Mouse (Mus musculus) lung, embryonic 16.5 days (tissue): ENCODE measurements around the gene Platr17. TPM values are rescaled to one million over a fixed set of nuclear protein-coding genes. Genes with fewer than 3 reads are reported as not detected.
"Not testable (repeated sequence)": the region's sequence is repeated elsewhere in the genome, so short reads cannot be mapped to it uniquely, and the experiment has no call there.

Source experiments
- ATAC-seq: fragments of 200-750 bp; cut with Nextera tagmentation; 2 replicates; pipeline ENCODE4 v1.8.0; 2017; ENCODE audit warnings: low read depth, mild to moderate bottlenecking, moderate library complexity
- H3K27ac ChIP-seq: fragments of 300-500 bp; sonication (generic); 2 replicates; pipeline ENCODE4 v1.5.1; 2014; ENCODE audit warnings: mild to moderate bottlenecking, control low read depth, low read length
- H3K27me3 ChIP-seq: fragments of 300-500 bp; sonication (generic); 2 replicates; pipeline ENCODE4 v1.6.1; 2014; ENCODE audit warnings: low read depth, low read length, mixed read lengths; ENCODE audit not compliant: control insufficient read depth, insufficient read depth
- H3K36me3 ChIP-seq: fragments of 300-500 bp; sonication (generic); 2 replicates; pipeline ENCODE4 v1.6.1; 2014; ENCODE audit warnings: low read length; ENCODE audit not compliant: control insufficient read depth, insufficient read depth
- H3K4me1 ChIP-seq: fragments of 300-500 bp; sonication (generic); replicated peaks from 2 replicates; pipeline ENCODE4 v1.6.1; 2014; ENCODE audit warnings: low read length, mixed read lengths; ENCODE audit not compliant: control insufficient read depth, insufficient read depth
- H3K4me2 ChIP-seq: fragments of 300-500 bp; sonication (generic); 2 replicates; pipeline ENCODE4 v1.6.1; 2014; ENCODE audit warnings: low read depth, low read length, control low read depth
- H3K4me3 ChIP-seq: fragments of 300-500 bp; sonication (generic); 2 replicates; pipeline ENCODE4 v1.5.1; 2014; ENCODE audit warnings: mild to moderate bottlenecking, low read length, control low read depth
- H3K9ac ChIP-seq: fragments of 300-500 bp; sonication (generic); 2 replicates; pipeline ENCODE4 v1.6.1; 2014; ENCODE audit warnings: low read length, control low read depth
- H3K9me3 ChIP-seq: fragments of 300-500 bp; sonication (generic); 2 replicates; pipeline ENCODE4 v1.6.1; 2016; ENCODE audit warnings: low read length; ENCODE audit not compliant: control insufficient read depth
- WGBS: fragments of 180-500 bp; shearing (Covaris S2); extraction: QIAGEN DNeasy Blood & Tissue Kit; methylation state at CpG from one replicate; pipeline ENCODE4 v1.1.7; 2014; 5-methylcytosine and 5-hydroxymethylcytosine counted together
- polyA plus RNA-seq: library from polyadenylated mRNA; unstranded; fragments of >200 nt; fragmentation: Nextera tagmentation; extraction: Ambion mirVana; gene quantifications from 2 replicates; pipeline ENCODE4 v1.2.1, GENCODE M21; 2015

The Platr17 gene
- polyA plus RNA-seq, 1 experiment from 2014 or later = 0.26 TPM

DNA sequence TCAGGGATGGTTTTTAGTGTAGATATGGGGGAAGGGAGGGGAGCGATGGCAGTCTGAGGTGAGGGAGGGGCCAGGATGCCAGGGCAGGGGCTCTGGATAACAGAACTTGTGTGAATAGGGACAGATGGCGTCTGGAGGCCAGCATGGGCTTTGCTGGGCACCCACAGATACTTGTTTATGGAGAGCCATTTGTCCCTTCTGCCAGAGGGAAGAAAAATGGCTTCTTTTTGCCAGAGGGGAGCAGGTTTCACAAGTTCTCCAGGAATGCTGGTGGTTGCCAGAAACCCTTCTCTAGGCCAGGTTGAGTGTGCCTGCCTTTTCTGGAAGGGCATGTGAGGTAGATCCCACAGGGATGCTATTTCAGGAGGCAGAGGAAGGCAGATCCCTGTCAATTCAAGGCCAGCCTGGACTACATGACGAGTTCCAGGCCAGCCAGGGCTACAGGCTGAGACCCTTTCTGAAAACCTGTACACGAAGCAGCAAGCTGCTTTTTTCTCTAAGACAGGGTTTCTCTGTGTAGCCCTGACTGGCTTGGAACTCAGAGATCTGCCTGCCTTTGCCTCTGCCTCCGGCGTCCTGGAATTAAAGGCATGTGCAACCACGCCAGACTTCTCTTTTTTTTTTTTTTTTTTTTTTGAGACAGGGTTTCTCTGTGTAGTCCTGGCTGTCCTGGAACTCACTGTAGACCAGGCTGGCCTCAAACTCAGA lies 4.5 kb upstream of the Platr17 start:
- Histone ChIP-seq H3K9me3 (no peaks in the 10 kb centered on the region), H3K4me2 (no peak overlapping the region), H3K27me3 (no peaks in the 10 kb centered on the region), H3K4me1 (no peaks in the 10 kb centered on the region), H3K36me3 (no peaks in the 10 kb centered on the region), H3K9ac (no peak overlapping the region), H3K27ac (no peak overlapping the region), H3K4me3 (no peak overlapping the region)
- ATAC-seq = no peak
- WGBS = 59% methylated on average over 7 of the region's 7 CpGs

GRCm38 (mm10) chr17:33900989-33901314 lies 4.0 kb upstream of the Platr17 start:
- Histone ChIP-seq H3K4me2 (no peak overlapping the region), H3K9me3 (no peaks in the 10 kb centered on the region), H3K4me3 (no peak overlapping the region), H3K9ac (no peak overlapping the region), H3K4me1 (no peaks in the 10 kb centered on the region), H3K36me3 (no peaks in the 10 kb centered on the region), H3K27ac (no peak overlapping the region), H3K27me3 (no peaks in the 10 kb centered on the region)
- WGBS = 70% methylated on average over 4 of the region's 4 CpGs
- ATAC-seq = no peak

- H3K9me3 ChIP-seq = no peaks in the 10 kb centered on the region
- no peaks in the 10 kb centered on the region for H3K36me3 ChIP-seq
- ATAC-seq = no peak
- H3K27me3 ChIP-seq = no peaks in the 10 kb centered on the region
- H3K4me2 ChIP-seq = no peak overlapping the region
- H3K27ac ChIP-seq = no peak overlapping the region
- H3K4me3 ChIP-seq = no peak overlapping the region
- WGBS = 63% methylated on average over 4 of the region's 4 CpGs
- no peak overlapping the region for H3K9ac ChIP-seq
- H3K4me1 ChIP-seq = no peaks in the 10 kb centered on the region
Observed at GRCm38 (mm10) chr17:33901653-33902052, 3.3 kb upstream of the Platr17 start.

DNA sequence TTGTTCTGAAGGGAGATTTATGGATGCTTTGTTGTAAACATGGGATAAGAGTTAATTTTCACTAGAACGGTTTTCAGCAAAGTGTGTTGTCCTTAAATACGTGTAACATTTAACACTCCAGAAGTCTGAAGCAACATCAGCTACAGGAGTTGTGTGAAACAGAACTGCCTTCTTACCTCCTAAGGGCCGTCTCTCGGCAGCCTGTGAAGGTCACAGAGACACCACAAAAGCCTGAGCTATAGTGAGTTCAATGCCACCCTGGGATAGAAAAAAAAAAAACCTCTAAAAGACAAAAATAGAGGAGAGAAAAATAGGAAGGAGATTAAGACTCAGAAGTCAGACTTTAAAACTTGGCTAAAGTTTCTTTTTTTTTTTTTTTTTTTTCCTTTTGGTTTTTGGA lies 2.9 kb upstream of the Platr17 start:
- Histone ChIP-seq H3K27me3 (no peaks in the 10 kb centered on the region), H3K36me3 (no peaks in the 10 kb centered on the region), H3K4me3 (no peak overlapping the region), H3K9me3 (no peaks in the 10 kb centered on the region), H3K27ac (no peak overlapping the region), H3K4me1 (no peaks in the 10 kb centered on the region), H3K4me2 (no peak overlapping the region), H3K9ac (no peak overlapping the region)
- ATAC-seq = no peak
- 54% methylated on average over 4 of the region's 4 CpGs for WGBS

DNA sequence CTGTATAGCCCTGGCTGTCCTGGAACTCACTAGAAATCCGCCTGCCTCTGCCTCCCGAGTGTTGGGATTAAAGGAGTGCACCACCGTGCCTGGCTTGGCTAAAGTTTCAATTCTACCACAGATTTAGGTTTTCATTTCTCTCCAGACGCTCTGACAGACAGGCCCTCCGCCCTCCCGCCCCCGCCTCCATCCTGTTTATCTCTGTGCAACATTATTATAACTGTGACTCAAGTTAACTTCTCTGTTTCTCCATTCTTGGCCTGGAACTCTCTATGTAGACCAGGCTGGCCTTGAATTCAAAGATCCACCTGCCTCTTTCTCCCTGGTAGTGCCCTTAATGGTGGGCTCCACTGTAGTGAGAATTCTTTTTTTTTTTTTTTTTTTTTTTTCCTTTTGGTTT lies 2.4 kb upstream of the Platr17 start:
- Histone ChIP-seq H3K4me2 (no peak overlapping the region), H3K27ac (no peak overlapping the region), H3K36me3 (no peaks in the 10 kb centered on the region), H3K9ac (no peak overlapping the region), H3K4me3 (no peak overlapping the region), H3K27me3 (no peaks in the 10 kb centered on the region), H3K9me3 (no peaks in the 10 kb centered on the region), H3K4me1 (no peaks in the 10 kb centered on the region)
- no peak for ATAC-seq
- WGBS = 70% methylated on average over 7 of the region's 7 CpGs

DNA sequence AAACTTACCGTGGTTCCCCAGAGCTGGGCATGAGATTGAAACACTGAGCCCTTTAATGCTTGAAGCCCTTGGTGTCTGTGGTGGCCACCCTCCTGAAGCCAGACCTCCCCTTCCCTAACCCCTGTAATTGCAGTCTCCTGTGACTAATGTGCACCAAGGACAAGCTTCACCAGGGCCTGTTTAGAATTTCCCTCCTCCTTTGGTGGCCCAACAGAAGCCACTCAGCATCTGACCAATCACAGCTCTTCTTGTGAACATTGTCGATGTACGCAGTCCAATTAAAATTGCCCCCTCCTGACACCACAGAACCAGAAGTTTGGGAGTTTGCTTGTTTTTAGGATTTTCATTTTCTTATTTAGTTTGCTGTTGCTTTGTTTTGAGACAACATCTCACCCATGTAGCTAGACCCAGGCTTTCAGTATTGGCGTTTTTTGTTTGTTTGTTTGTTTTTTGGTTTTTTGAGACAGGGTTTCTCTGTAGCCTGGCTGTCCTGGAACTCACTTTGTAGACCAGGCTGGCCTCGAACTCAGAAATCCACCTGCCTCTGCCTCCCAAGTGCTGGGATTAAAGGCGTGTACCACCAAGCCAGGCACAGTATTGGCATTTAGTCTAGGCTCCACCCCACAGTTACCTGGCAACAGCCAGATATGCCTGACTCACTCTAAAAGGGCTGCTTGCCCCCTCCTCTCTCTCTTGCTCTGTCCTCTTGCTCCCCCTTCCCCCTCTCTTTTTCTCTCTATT lies 854 bp upstream of the Platr17 start:
- not testable (repeated sequence) for H3K4me2 ChIP-seq, H3K9ac ChIP-seq, H3K4me3 ChIP-seq, ATAC-seq, H3K4me1 ChIP-seq, H3K36me3 ChIP-seq, H3K9me3 ChIP-seq, H3K27ac ChIP-seq, H3K27me3 ChIP-seq
- WGBS = 66% methylated on average over 6 of the region's 6 CpGs

DNA sequence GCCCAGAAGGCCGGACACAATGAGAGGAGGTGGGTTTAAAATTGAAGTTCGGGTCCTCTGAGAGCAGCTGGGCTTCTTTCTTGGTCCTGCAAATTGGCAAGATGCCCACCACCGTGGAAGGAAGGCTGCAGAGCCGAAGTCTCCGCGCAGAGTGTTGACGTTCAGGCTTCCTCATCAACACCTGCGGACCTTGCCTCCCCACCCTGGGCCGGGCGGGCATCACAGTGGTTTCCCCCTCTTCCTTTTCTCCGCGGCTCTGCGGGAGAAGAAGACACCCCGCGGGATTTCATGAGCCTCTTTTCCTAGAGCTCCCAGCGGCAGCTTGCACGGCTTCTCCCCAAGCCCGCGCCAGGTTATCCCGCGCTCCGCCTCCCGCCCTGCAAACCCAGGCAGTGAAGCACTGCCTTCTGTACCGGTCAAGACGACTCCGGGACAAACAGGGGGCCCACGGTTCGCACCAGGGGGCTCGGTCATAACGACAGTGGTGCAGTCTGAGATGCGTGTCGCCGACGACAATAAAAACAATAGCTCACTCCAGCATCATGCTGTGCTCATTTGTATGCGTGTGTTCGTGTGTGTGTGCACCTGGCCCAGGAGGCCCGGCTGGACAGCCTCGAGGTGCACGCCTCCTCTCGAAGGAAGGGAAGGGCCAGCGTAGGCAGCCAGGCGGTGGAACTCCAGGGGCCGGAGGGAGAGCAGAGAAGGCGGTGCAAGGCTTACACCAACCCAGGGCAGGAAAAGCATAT lies 3.6 kb downstream of the Platr17 start:
- Histone ChIP-seq H3K4me2 (peak overlapping the region; percentile 92), H3K27ac (peak overlapping the region; percentile 91), H3K4me1 (peaks cover 8% of the 10 kb centered on the region), H3K9ac (peak overlapping the region; percentile 73), H3K27me3 (no peaks in the 10 kb centered on the region), H3K9me3 (no peaks in the 10 kb centered on the region), H3K4me3 (peak overlapping the region; percentile 99), H3K36me3 (peaks cover 19% of the 10 kb centered on the region)
- under 1% methylated on average over 42 of the region's 44 CpGs for WGBS
- peak; percentile 57 for ATAC-seq

DNA sequence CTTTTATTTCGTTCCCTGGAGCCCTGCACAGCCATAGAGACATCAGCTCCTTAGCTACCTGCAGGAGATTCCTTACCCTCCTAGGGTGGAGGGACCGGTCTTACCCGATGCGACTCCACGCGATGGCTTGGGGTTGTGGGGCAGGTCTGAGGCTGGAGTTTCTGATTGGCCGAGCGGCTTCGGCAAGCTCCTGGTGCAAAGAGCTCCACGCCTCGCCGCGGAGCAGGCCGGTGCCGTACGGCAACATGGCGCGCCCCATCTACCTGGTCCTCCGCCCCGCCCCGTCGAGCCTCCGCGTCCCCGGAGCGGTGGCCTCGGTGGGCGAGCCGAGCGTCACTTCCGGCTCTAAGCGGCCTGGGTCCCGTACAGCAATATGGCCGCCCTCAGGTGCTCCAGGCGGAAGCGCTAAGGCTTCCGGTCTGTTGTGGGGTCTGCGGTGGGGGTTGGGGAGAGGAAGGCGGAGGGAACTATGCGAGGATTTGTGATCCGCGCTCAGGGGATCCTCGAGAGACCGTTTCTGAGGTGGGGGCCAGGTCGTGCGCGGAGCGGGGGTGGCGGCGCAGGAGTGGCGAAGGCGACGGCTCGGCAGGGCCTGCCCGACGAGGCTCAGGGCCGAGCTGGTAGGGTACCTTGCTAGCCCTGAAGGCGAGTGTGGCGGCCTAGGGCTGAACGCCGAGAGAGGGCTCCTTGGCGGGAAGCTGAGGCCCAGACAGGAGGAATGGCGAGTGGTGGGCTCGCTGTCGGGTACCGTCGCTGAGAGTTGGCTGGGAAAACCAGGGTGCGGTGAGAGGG lies 4.3 kb downstream of the Platr17 start, which contains the start of gene Daxx:
Daxx (plus strand) TSS at position 338 of the 792 bp plus-strand sequence.
- H3K4me2 ChIP-seq = peak within 1 kb of the TSS; percentile 92
- peaks cover 8% of the 10 kb centered on the region for H3K4me1 ChIP-seq
- H3K9ac ChIP-seq = peak within 1 kb of the TSS; percentile 95
- ATAC-seq = peak; percentile 97
- under 1% methylated on average over 68 of the region's 68 CpGs for WGBS
- no peaks in the 10 kb centered on the region for H3K9me3 ChIP-seq
- peak within 1 kb of the TSS; percentile 94 for H3K27ac ChIP-seq
- no peaks in the 10 kb centered on the region for H3K27me3 ChIP-seq
- peak within 1 kb of the TSS; percentile 99 for H3K4me3 ChIP-seq
- peaks cover 27% of the 10 kb centered on the region for H3K36me3 ChIP-seq
